Mouse (Mus musculus): ENCODE data around the gene Msh5. TPM values are rescaled to one million over a fixed set of nuclear protein-coding genes. Genes with fewer than 3 reads are reported as not detected.

Gene Msh5
- polyA plus RNA-seq, 1 experiment: 2.0 TPM

DNA sequence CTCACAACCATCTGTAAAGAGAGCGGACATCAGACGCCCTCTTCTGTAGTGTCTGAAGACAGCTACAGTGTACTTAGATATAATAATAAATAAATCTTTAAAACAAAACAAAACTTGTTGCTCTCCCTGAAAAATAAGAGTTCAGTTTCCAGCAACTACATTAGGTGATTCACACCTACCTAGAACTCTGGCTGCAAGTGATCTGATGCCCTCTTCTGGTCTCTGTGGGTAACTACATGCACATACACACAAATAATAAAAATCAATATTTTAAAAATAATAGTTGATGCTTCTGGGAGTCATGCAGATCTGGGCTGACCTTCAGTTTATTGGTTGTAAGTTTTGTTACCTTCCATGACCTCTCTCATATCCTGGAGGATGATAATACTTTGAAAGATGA lies 62.3 kb downstream of the Msh5 start:
- no peak for DNase-seq (ENCODE audit: low read depth, low spot score)
- WGBS: 68% methylated on average over 2 of the region's 2 CpGs

- no peak for DNase-seq (ENCODE audit: low read depth, low spot score)
- WGBS: under 1% methylated on average over 15 of the region's 15 CpGs
Observed at GRCm38 (mm10) chr17:34982328-34982727, 64.2 kb downstream of the Msh5 start.

- peak; percentile 85 for DNase-seq (ENCODE audit: low read depth, low spot score)
- under 1% methylated on average over 58 of the region's 58 CpGs for WGBS
Observed at GRCm38 (mm10) chr17:34981690-34982180, 64.8 kb downstream of the Msh5 start, which contains the start of gene Lsm2. Lsm2 (plus strand) TSS chr17:34981862.

DNA sequence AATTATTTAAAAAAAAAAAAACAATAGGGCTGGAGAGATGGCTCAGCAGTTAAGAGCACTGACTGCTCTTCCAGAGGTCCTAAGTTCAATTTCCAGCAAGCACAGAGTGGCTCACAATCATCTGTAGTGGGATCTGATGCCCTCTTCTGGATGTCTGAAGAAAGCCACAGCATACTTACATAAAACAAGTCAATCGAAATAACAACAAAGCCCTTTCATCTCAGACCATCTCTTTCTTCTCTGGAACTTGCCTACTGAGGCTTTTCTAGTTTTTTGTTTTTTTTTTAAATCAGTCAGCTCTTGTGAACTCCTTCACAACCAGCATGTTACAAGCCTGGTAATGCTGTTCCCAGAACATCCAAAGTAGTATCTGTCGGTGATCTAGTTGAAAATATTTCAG lies 65.9 kb downstream of the Msh5 start:
- WGBS: 3% methylated on average over 2 of the region's 2 CpGs
- no peak for DNase-seq (ENCODE audit: low read depth, low spot score)

DNA sequence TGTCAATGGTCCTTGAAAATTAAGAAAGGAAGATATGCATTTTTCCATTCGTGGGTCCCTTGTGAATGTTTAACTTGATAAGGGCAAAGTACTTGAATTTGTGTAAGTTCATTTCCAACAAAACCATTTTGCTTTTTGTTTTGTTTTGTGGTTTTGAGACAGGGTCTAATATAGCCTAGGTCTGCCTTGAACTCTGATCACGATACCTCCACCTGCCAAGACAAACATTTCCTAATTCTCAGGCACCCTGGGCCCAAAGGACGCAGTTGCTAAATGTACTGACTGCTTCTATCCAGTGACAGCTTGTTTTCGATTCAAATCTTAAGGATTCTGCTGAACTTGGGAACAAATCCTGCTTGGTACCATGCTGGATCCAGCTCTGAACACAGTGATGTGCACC lies 66.9 kb downstream of the Msh5 start:
- WGBS: 45% methylated on average over 4 of the region's 4 CpGs
- no peak for DNase-seq (ENCODE audit: low read depth, low spot score)

Other genes with a start within 250 kb of the Msh5 start
- 0.05 TPM in 1 of 2 replicates, not detected in the other for gene Cyp21a1, start 242.2 kb downstream of the Msh5 start, polyA plus RNA-seq (2012; rRNA removed)
- gene Stk19, start 209.8 kb downstream of the Msh5 start, polyA plus RNA-seq (2012; rRNA removed): 49.5 and 57.9 TPM in 2 replicates
- gene Dxo, start 209.7 kb downstream of the Msh5 start, polyA plus RNA-seq (2012; rRNA removed): 75.2 and 76.4 TPM in 2 replicates
- 61.1 and 89.6 TPM in 2 replicates for gene Skiv2l, start 196.5 kb downstream of the Msh5 start, polyA plus RNA-seq (2012; rRNA removed)
- 31.2 and 33.8 TPM in 2 replicates for gene Nelfe, start 196.4 kb downstream of the Msh5 start, polyA plus RNA-seq (2012; rRNA removed)
- 64.4 and 94.3 TPM in 2 replicates for gene Cfb, start 184.2 kb downstream of the Msh5 start, polyA plus RNA-seq (2012; rRNA removed)
- gene Zbtb12, start 167.3 kb downstream of the Msh5 start, polyA plus RNA-seq (2012; rRNA removed): 4.7 and 5.8 TPM in 2 replicates
- not detected in 2 replicates for gene Gm20547, start 164.7 kb downstream of the Msh5 start, polyA plus RNA-seq (2012; rRNA removed)
- gene C2, start 148.5 kb downstream of the Msh5 start, polyA plus RNA-seq (2012; rRNA removed): 28.1 and 31.1 TPM in 2 replicates
- 151 and 185 TPM in 2 replicates for gene Ehmt2, start 148.3 kb downstream of the Msh5 start, polyA plus RNA-seq (2012; rRNA removed)
- 180 and 226 TPM in 2 replicates for gene Slc44a4, start 132.3 kb downstream of the Msh5 start, polyA plus RNA-seq (2012; rRNA removed)
- gene Neu1, start 115.5 kb downstream of the Msh5 start, polyA plus RNA-seq (2012; rRNA removed): 64.9 and 118 TPM in 2 replicates
- gene Hspa1b, start 87.5 kb downstream of the Msh5 start, polyA plus RNA-seq (2012; rRNA removed): 10.5 and 12.0 TPM in 2 replicates
- not detected in 2 replicates for gene Gm20481, start 76.8 kb downstream of the Msh5 start, polyA plus RNA-seq (2012; rRNA removed)
- 6.4 and 6.6 TPM in 2 replicates for gene Hspa1a, start 74.6 kb downstream of the Msh5 start, polyA plus RNA-seq (2012; rRNA removed)
- gene Hspa1l, start 74.0 kb downstream of the Msh5 start, polyA plus RNA-seq (2012; rRNA removed): 0.21 and 0.22 TPM in 2 replicates
- 108 and 113 TPM in 2 replicates for gene Lsm2, start 64.9 kb downstream of the Msh5 start, polyA plus RNA-seq (2012; rRNA removed)
- 104 and 139 TPM in 2 replicates for gene Vars, start 45.8 kb downstream of the Msh5 start, polyA plus RNA-seq (2012; rRNA removed)
- gene Vwa7, start 30.2 kb downstream of the Msh5 start, polyA plus RNA-seq (2012; rRNA removed): 0.38 and 0.64 TPM in 2 replicates
- 0.81 and 0.83 TPM in 2 replicates for gene Sapcd1, start 18.7 kb downstream of the Msh5 start, polyA plus RNA-seq (2012; rRNA removed)
- gene Clic1, start 3.2 kb upstream of the Msh5 start, polyA plus RNA-seq (2012; rRNA removed): 209 and 263 TPM in 2 replicates
- gene Ddah2, start 12.3 kb upstream of the Msh5 start, polyA plus RNA-seq (2012; rRNA removed): 12.5 and 14.9 TPM in 2 replicates
- 0.17 and 3.8 TPM in 2 replicates for gene Ly6g6c, start 18.6 kb upstream of the Msh5 start, polyA plus RNA-seq (2012; rRNA removed)
- 0.26 and 0.47 TPM in 2 replicates for gene Mpig6b, start 19.4 kb upstream of the Msh5 start, polyA plus RNA-seq (2012; rRNA removed)
- gene Ly6g6e, start 30.2 kb upstream of the Msh5 start, polyA plus RNA-seq (2012; rRNA removed): 0.38 and 0.73 TPM in 2 replicates
- 0.89 and 3.5 TPM in 2 replicates for gene Ly6g6d, start 31.3 kb upstream of the Msh5 start, polyA plus RNA-seq (2012; rRNA removed)
- 1.6 and 2.6 TPM in 2 replicates for gene Ly6g6f, start 38.9 kb upstream of the Msh5 start, polyA plus RNA-seq (2012; rRNA removed)
- gene Abhd16a, start 42.5 kb upstream of the Msh5 start, polyA plus RNA-seq (2012; rRNA removed): 71.9 and 115 TPM in 2 replicates
- gene Ly6g5c, start 61.5 kb upstream of the Msh5 start, polyA plus RNA-seq (2012; rRNA removed): 0.81 TPM in 1 of 2 replicates, not detected in the other
- 2.2 and 3.0 TPM in 2 replicates for gene Ly6g5b, start 68.7 kb upstream of the Msh5 start, polyA plus RNA-seq (2012; rRNA removed)
- 18.4 and 19.4 TPM in 2 replicates for gene Gpank1, start 74.7 kb upstream of the Msh5 start, polyA plus RNA-seq (2012; rRNA removed)
- 358 and 375 TPM in 2 replicates for gene Csnk2b, start 75.3 kb upstream of the Msh5 start, polyA plus RNA-seq (2012; rRNA removed)
- 11.7 and 17.5 TPM in 2 replicates for gene D17H6S53E, start 79.6 kb upstream of the Msh5 start, polyA plus RNA-seq (2012; rRNA removed)
- gene Apom, start 85.3 kb upstream of the Msh5 start, polyA plus RNA-seq (2012; rRNA removed): 0.26 TPM in 1 of 2 replicates, not detected in the other
- gene Bag6, start 88.4 kb upstream of the Msh5 start, polyA plus RNA-seq (2012; rRNA removed): 103 and 147 TPM in 2 replicates
- 227 and 272 TPM in 2 replicates for gene Prrc2a, start 118.2 kb upstream of the Msh5 start, polyA plus RNA-seq (2012; rRNA removed)
- 3.7 and 3.8 TPM in 2 replicates for gene Aif1, start 129.3 kb upstream of the Msh5 start, polyA plus RNA-seq (2012; rRNA removed)
- 25.5 and 32.1 TPM in 2 replicates for gene Lst1, start 141.7 kb upstream of the Msh5 start, polyA plus RNA-seq (2012; rRNA removed)
- gene Ltb, start 147.7 kb upstream of the Msh5 start, polyA plus RNA-seq (2012; rRNA removed): 23.4 and 35.1 TPM in 2 replicates
- 3.7 and 4.9 TPM in 2 replicates for gene Tnf, start 155.3 kb upstream of the Msh5 start, polyA plus RNA-seq (2012; rRNA removed)
- gene Lta, start 158.6 kb upstream of the Msh5 start, polyA plus RNA-seq (2012; rRNA removed): 1.8 and 2.5 TPM in 2 replicates
- not detected in 2 replicates for gene Gm16181, start 174.1 kb upstream of the Msh5 start, polyA plus RNA-seq (2012; rRNA removed)
- 4.2 and 4.5 TPM in 2 replicates for gene Atp6v1g2, start 186.9 kb upstream of the Msh5 start, polyA plus RNA-seq (2012; rRNA removed)
- gene Nfkbil1, start 189.0 kb upstream of the Msh5 start, polyA plus RNA-seq (2012; rRNA removed): 11.8 and 13.0 TPM in 2 replicates
- gene Ddx39b, start 195.0 kb upstream of the Msh5 start, polyA plus RNA-seq (2012; rRNA removed): 287 and 309 TPM in 2 replicates
- 1,065 and 1,224 TPM in 2 replicates for gene H2-D1, start 216.0 kb upstream of the Msh5 start, polyA plus RNA-seq (2012; rRNA removed)

Measured in large intestine, adult 2 months (tissue).